Comparison of ENCODE assay signal across 8 mouse cellular contexts in genomic region chrX:99216633-99217459, GRCm38 (mm10).
A peak's percentile ranks its signal among the peaks of the same experiment; 100 is the strongest.
DNase-seq lines count a peak whose midpoint lies in the region; ATAC-seq and TF ChIP-seq lines count a peak whose summit lies in the region.

No protein-coding gene starts in this region.

- H3K9ac ChIP-seq in hindbrain, embryonic 14.5 days = peak overlapping the region; percentile 60
- peak overlapping the region; percentile 62 for H3K9ac ChIP-seq in limb, embryonic 14.5 days (ENCODE audit: low read depth, low read length, severe bottlenecking)
- H3K9ac ChIP-seq in midbrain, embryonic 14.5 days (replicated peaks; ENCODE audit: low read length) = peak overlapping the region; percentile 47; the same call in 1 of the 2 replicates

- H3K4me1 ChIP-seq in hindbrain, embryonic 14.5 days (replicated peaks; ENCODE audit: control insufficient read depth, insufficient read depth, low read length) = peaks cover 9% of the 10 kb centered on the region
- H3K4me1 ChIP-seq in limb, embryonic 14.5 days (ENCODE audit: control insufficient read depth, insufficient read depth, low read length) = peaks cover 17% of the 10 kb centered on the region
- H3K4me1 ChIP-seq in midbrain, embryonic 14.5 days (ENCODE audit: control insufficient read depth, insufficient read depth, low read length) = peaks cover 4% of the 10 kb centered on the region; the same call in 1 of the 2 replicates
- peaks cover 5% of the 10 kb centered on the region; the same call in 1 of the 2 replicates for H3K4me1 ChIP-seq in testis, adult 2 months (ENCODE audit: control insufficient read depth, insufficient read depth, low read length)

- no peak overlapping the region for H3K27ac ChIP-seq in hindbrain, embryonic 14.5 days
- H3K27ac ChIP-seq in limb, embryonic 14.5 days (replicated peaks; ENCODE audit: low read depth, low read length) = peak overlapping the region; percentile 43; the same call in 1 of the 2 replicates
- H3K27ac ChIP-seq in midbrain, embryonic 14.5 days (replicated peaks; ENCODE audit: low read depth, low read length) = 0 out of 2 replicates have a peak overlapping the region, but pooled peaks have one; percentile 26
- no peak overlapping the region for H3K27ac ChIP-seq in testis, adult 2 months (ENCODE audit: control insufficient read depth, insufficient read depth, low read depth, low read length)

- no peaks in the 10 kb centered on the region for H3K9me3 ChIP-seq in hindbrain, embryonic 14.5 days (ENCODE audit: control insufficient read depth, low read length)
- H3K9me3 ChIP-seq in limb, embryonic 14.5 days (ENCODE audit: control insufficient read depth, low read length) = no peaks in the 10 kb centered on the region
- no peaks in the 10 kb centered on the region for H3K9me3 ChIP-seq in midbrain, embryonic 14.5 days (ENCODE audit: control insufficient read depth, low read length)

- no peak for TF ChIP-seq POLR2A in limb, embryonic 14.5 days (IDR thresholded peaks at IDR 0.05; ENCODE audit: borderline replicate concordance, extremely low read depth, insufficient read depth, insufficient read length)
- no peak for TF ChIP-seq POLR2A in testis, adult 2 months (IDR thresholded peaks at IDR 0.05; ENCODE audit: control insufficient read depth, low read depth, low read length)

- peak overlapping the region; percentile 32 for H3K4me3 ChIP-seq in hindbrain, embryonic 14.5 days (replicated peaks; ENCODE audit: low read length)
- peak overlapping the region; percentile 33 for H3K4me3 ChIP-seq in limb, embryonic 14.5 days (replicated peaks; ENCODE audit: low read length)
- H3K4me3 ChIP-seq in midbrain, embryonic 14.5 days (replicated peaks; ENCODE audit: low read depth, low read length) = peak overlapping the region; percentile 27
- H3K4me3 ChIP-seq in testis, adult 2 months (ENCODE audit: control insufficient read depth, low read depth, low read length) = peak overlapping the region; percentile 56

- peak; percentile 78 for DNase-seq in adrenal gland, adult 2 months
- peak; percentile 36 for DNase-seq in cerebellum, adult 9-11 months
- peak; percentile 15 for DNase-seq in gastrocnemius, adult 18-20 months (ENCODE audit: low spot score)
- DNase-seq in hindbrain, embryonic 14.5 days (ENCODE audit: low spot score) = no peak
- DNase-seq in limb, embryonic 14.5 days (ENCODE audit: low spot score) = no peak
- peak; percentile 68 for DNase-seq in midbrain, embryonic 14.5 days
- DNase-seq in thymus, postnatal 0 days (ENCODE audit: low spot score) = no peak

- TF ChIP-seq CTCF in testis, adult 2 months (IDR thresholded peaks at IDR 0.05; ENCODE audit: control insufficient read depth, insufficient read depth, insufficient replicate concordance, low read depth, low read length) = no peak

- ATAC-seq in hindbrain, embryonic 14.5 days (ENCODE audit: low FRiP score) = peak; percentile 64
- peak; percentile 70; the same call in 1 of the 2 replicates for ATAC-seq in limb, embryonic 14.5 days (ENCODE audit: low FRiP score, low read depth)
- peak; percentile 67; the same call in 1 of the 2 replicates for ATAC-seq in midbrain, embryonic 14.5 days (ENCODE audit: low FRiP score, low TSS enrichment)

- 19% methylated on average over 41 of the region's 60 CpGs for WGBS in hindbrain, embryonic 14.5 days
- WGBS in limb, embryonic 14.5 days = 22% methylated on average over 18 of the region's 60 CpGs
- 19% methylated on average over 60 of the region's 60 CpGs for WGBS in midbrain, embryonic 14.5 days

- H3K4me2 ChIP-seq in hindbrain, embryonic 14.5 days (replicated peaks) = peak overlapping the region; percentile 62
- H3K4me2 ChIP-seq in limb, embryonic 14.5 days (replicated peaks; ENCODE audit: low read depth, low read length, severe bottlenecking) = peak overlapping the region; percentile 61
- peak overlapping the region; percentile 58 for H3K4me2 ChIP-seq in midbrain, embryonic 14.5 days (ENCODE audit: low read length)

- H3K36me3 ChIP-seq in hindbrain, embryonic 14.5 days (replicated peaks; ENCODE audit: control insufficient read depth, insufficient read depth) = no peaks in the 10 kb centered on the region
- no peaks in the 10 kb centered on the region for H3K36me3 ChIP-seq in limb, embryonic 14.5 days (ENCODE audit: control insufficient read depth, insufficient read depth, low read length)
- H3K36me3 ChIP-seq in midbrain, embryonic 14.5 days (ENCODE audit: control insufficient read depth, insufficient read depth, low read length) = no peaks in the 10 kb centered on the region
- H3K36me3 ChIP-seq in testis, adult 2 months (ENCODE audit: control insufficient read depth, insufficient read depth, low read length) = no peaks in the 10 kb centered on the region

- H3K27me3 ChIP-seq in hindbrain, embryonic 14.5 days (ENCODE audit: control insufficient read depth, insufficient read depth, low read length) = peaks cover 36% of the 10 kb centered on the region
- peaks cover 4% of the 10 kb centered on the region; the same call in 1 of the 2 replicates for H3K27me3 ChIP-seq in limb, embryonic 14.5 days (ENCODE audit: control insufficient read depth, insufficient read depth, low read length)
- H3K27me3 ChIP-seq in midbrain, embryonic 14.5 days (ENCODE audit: control insufficient read depth, insufficient read depth, low read length) = no peaks in the 10 kb centered on the region; the same call in 1 of the 2 replicates
- H3K27me3 ChIP-seq in testis, adult 2 months (ENCODE audit: control insufficient read depth, insufficient read depth, low read length) = no peaks in the 10 kb centered on the region

Comparison
In these comparisons a context has a peak if more than half of its experiments do, and no peak if none do; other contexts are left out.
1. DNase-seq: peak in adrenal gland, adult 2 months (single experiment), cerebellum, adult 9-11 months (single experiment), gastrocnemius, adult 18-20 months (single experiment) and midbrain, embryonic 14.5 days (single experiment); none in hindbrain, embryonic 14.5 days (single experiment), limb, embryonic 14.5 days (single experiment) and thymus, postnatal 0 days (single experiment).
2. H3K27ac ChIP-seq: peak in limb, embryonic 14.5 days (single experiment) and midbrain, embryonic 14.5 days (single experiment); none in hindbrain, embryonic 14.5 days (single experiment) and testis, adult 2 months (single experiment).
3. Peak in every context shown above with its lines, with median percentiles within 50 percentile points of each other: ATAC-seq, H3K4me2 ChIP-seq, H3K4me3 ChIP-seq and H3K9ac ChIP-seq.